Mouse (Mus musculus) CH12.LX (cell line): ENCODE results near the gene Chmp2a.
A peak's percentile ranks its signal among the peaks of the same experiment; 100 is the strongest.

Experiments
- CTCF ChIP-seq, 2 experiments: IDR thresholded peaks in 1 of 2; conservative IDR thresholded peaks in 1 of 2; 2 replicates each; pipeline ENCODE4 v1.5.1; 2011 to 2012; ENCODE audit warnings: low read depth in 2 of 2, low read length in 2 of 2, improper control_type of control experiment in 1 of 2, inconsistent platforms in 1 of 2, mild to moderate bottlenecking in 1 of 2, moderate library complexity in 1 of 2
- EP300 ChIP-seq: IDR thresholded peaks from 2 replicates; pipeline ENCODE4 v1.6.1; 2011; ENCODE audit warnings: low read length, improper control_type of control experiment
- POLR2A ChIP-seq: IDR thresholded peaks from 2 replicates; pipeline ENCODE4 v1.6.1; 2011; ENCODE audit warnings: low read depth, mild to moderate bottlenecking, improper control_type of control experiment, low read length
- POLR2AphosphoS2 ChIP-seq: IDR thresholded peaks from 2 replicates; pipeline ENCODE4 v1.6.1; 2011; ENCODE audit warnings: low read depth, low read length, improper control_type of control experiment
- TBP ChIP-seq: conservative IDR thresholded peaks from 2 replicates; pipeline ENCODE4 v1.6.1; 2011; ENCODE audit warnings: low read depth, low read length, improper control_type of control experiment

GRCm38 (mm10) chr7:13023928-13024731 is 10.5 kb downstream of the Chmp2a start:
- peak; percentile 90 for TF ChIP-seq POLR2AphosphoS2
- TF ChIP-seq TBP: peak; percentile 71; the same call in 1 of the 2 replicates
- no peak for TF ChIP-seq EP300
- peak; percentile 98 for TF ChIP-seq POLR2A
- no peak for TF ChIP-seq CTCF (conservative IDR thresholded peaks at IDR 0.05 in 1 of 2, IDR thresholded peaks at IDR 0.05 in 1 of 2; ENCODE audit: low read depth in 2 of 2, low read length in 2 of 2)
